Mouse (Mus musculus): ENCODE measurements at regions not wholly inside any gene's neighbourhood (a gene's known extent, or its start where the extent isn't known, plus 50 kb on each side); places are given as distances from the start of the nearest gene placed in this dataset.

DNA sequence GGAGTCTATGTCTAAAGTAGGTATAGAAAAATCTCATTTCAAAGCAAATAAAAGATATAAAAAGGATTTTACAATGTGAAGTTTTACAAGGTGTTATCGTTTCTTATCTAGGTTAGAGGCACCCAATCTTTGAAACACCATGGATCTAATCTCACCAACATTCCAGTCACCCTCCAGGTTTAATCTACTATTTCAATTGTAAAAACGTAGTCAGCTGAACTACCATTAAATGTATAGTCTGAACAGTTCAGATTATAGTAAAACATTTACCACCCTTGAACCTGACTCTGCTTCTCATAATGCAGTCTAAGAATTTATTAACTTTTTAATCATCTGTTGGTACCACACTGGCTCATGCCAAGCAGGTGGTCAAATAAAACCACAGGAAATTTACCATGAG lies 259.5 kb upstream of the Defb41 start:
- TF ChIP-seq CTCF (conservative IDR thresholded peaks at IDR 0.05; ENCODE audit: low read length) (no peak), NANOG (IDR thresholded peaks at IDR 0.05; ENCODE audit: borderline replicate concordance, low read length) (no peak)

All from E14TG2a.4 (cell line).